Mouse (Mus musculus) c-Kit-positive CD71-positive TER-119-positive erythroid progenitor cells, embryonic 14.5 days (primary cell): ENCODE measurements at regions not wholly inside any gene's neighbourhood (a gene's known extent, or its start where the extent isn't known, plus 50 kb on each side); places are given as distances from the start of the nearest gene placed in this dataset.

Experiments used
- DNase-seq: peaks from one replicate; pipeline ENCODE4 v3.0.0-alpha.2; 2013; ENCODE audit warnings: low spot score

- DNase-seq, result no peak
Measured at GRCm38 (mm10) chr8:10825192-10825926, 182.9 kb downstream of the Irs2 start.

DNA sequence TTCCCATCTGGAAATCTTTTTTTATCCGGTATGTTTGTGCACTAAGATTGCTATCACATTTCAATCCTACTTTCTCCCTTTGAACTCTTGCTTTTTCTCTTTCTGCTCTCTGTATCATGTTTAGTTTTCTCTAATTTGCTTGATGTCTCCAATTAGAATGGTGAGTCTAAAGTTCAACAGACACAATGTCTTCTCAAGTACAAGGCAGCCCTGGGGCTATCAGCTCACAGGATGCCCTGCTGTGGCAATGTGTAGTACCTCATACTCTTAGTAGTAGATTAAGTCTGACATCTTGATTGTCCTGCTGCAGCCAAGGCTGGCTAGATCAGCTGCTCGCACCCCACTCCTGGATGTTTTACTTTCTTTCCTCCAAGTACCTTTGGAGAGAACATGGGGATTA is 186.4 kb downstream of the Irs2 start:
- no peak for DNase-seq

- no peak for DNase-seq
Measured at GRCm38 (mm10) chr8:10814499-10814898, 193.8 kb downstream of the Irs2 start.

DNA sequence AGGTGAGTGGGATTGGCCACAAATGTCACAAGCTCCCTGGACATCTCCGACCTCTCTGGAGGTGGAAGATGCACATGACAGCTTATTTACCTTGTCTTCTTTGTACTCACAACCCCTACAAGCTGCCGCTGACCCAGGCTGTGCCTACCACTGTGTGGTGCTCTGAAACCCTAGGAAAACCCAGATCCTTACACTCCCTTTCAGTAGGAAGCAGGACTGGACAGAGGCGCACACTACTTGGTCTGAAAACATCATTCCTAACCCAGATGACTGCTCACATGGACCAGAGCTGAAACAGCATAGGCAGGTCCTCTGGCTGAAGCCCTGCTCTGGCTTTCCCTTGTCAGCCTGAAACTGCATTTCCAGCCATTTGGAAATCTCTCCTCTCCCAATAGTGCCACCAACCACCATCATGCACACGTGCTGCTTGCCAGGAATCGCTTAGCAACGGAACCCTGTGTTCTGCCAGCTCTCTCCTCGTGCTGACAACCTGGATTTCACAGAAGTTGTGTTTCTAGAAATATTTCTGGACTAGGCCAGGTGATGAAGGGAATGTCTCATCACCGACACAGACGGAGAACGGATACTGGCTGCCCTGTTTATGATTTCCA is 196.1 kb downstream of the Irs2 start:
- DNase-seq, result no peak

DNA sequence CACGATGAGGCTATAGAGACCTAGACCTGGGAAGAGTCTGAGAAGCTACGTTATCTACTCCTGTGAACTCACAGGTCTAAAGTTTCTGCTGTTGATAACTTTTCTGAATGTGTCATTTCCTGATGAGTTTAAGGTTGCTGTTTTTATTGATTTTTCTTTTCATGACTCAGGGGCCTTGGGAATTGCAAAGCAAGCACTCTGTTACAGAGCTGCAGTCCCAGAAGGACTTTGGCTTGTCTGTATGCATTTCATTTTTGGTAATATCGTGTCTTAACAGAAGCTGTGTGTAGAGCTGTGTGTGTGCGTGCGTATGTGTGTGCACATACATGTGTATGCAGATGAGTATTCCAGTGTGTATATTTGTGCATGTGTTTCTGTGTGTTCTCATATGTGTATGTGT is 201.2 kb downstream of the Irs2 start:
- DNase-seq, result no peak

DNA sequence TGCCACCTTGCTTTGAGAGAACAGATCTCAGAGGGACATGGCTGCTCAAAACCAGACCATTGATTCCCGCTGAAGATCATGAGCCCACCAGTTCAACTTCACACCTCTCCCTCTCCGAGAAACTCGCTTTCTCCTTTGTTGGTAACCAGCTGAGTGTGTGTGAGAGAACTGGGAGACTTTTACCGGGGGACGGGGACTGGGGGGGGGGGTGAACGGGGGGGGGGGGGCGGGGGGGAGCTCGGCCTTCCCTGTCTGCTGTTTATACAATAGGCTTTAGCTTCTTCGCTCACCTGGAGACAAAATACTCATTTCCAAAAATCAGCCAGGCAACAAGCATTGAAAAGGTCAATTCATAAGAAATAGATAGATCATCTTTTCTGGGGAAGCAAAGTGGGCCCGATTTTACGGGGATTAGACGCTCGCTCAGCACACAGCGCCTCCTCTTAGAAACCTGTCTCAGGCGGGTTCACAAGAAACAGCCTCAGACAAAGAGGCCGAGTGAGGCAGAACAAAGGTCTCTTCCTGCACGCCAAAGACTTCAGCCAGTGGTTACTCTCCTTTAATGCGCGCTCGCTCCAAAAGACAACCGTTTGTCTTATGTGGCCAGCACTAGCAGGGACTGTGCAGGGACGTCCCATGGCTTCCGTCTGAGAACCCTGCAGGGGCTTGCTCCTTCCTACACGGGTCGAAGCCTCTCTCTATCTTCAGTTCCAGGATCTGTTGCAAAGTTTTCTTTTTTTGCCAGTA is 202.7 kb downstream of the Irs2 start:
- DNase-seq, result no peak

GRCm38 (mm10) chr8:10804974-10805373 is 203.3 kb downstream of the Irs2 start:
- no peak for DNase-seq

- no peak for DNase-seq
Measured at GRCm38 (mm10) chr8:10802003-10802402, 206.3 kb downstream of the Irs2 start.

DNA sequence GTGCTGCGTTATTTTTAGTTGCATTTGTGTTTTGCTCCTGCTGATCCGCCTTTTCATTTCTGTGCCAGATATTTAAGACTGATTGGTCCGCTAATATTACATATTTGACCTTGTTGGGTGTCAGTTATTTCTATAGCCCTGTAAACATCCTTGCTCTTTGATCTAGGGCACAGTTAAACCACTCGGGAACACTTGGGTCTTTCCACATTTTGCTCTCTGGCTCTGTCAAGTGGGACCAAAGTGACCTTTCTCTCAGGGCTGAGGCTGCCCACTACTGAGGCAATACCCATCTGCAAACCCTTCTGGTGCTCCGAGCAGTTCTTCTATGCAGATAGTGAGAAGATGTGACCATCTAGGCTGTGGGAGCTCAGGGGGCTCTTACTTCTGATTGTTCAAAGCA is 206.7 kb downstream of the Irs2 start:
- DNase-seq, result no peak

DNA sequence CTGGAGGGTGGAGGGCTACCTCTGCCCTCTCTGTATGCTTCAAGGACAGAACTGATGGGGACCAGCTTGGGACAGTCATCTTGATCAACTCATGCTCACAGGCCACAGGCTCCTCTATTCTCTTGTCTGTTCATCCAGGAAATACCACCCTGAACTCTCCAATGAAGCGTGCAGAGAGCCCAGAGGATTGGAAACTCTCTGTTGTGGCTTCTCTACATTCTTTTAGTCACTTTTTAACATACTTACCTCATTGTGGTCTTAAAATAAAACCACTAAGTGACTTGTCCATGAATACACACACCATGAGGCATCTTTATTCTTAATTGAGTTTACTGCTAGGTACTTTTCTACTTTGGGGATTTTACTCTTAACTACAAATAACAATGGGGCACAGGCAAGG is 209.8 kb downstream of the Irs2 start:
- DNase-seq, result no peak

GRCm38 (mm10) chr8:10794367-10795189 is 213.7 kb downstream of the Irs2 start:
- no peak for DNase-seq

DNA sequence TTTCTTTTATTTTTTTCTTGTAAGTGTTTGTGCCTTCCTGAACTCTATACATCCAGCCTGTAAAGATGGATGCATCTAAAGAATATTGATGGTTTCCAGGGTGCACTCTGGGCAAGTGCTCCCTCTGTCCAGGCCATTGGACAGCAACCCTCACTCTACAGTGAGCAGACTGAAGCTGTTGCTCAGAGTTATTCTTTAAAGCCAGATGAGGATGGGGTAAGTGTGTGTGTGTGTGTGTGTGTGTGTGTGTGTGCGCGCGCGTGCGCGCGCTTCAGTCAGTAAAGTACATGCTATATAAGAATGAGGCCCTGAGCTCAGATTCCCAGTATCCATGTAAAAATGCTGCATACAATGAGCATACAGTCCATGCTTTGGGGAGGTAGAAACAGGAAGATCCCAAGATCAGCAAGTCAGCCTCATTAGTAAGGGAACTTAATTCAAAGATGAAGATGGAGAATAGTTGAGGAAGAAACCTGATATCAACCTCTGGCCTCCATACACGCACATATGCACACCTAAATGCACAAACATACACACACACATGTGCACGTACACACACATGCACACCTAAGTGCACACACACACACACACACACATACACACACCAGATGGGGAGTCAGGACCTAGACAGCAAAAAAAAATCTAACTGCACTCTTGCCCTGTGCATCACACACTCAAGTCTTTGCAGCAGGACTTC is 214.4 kb downstream of the Irs2 start:
- no peak for DNase-seq

DNA sequence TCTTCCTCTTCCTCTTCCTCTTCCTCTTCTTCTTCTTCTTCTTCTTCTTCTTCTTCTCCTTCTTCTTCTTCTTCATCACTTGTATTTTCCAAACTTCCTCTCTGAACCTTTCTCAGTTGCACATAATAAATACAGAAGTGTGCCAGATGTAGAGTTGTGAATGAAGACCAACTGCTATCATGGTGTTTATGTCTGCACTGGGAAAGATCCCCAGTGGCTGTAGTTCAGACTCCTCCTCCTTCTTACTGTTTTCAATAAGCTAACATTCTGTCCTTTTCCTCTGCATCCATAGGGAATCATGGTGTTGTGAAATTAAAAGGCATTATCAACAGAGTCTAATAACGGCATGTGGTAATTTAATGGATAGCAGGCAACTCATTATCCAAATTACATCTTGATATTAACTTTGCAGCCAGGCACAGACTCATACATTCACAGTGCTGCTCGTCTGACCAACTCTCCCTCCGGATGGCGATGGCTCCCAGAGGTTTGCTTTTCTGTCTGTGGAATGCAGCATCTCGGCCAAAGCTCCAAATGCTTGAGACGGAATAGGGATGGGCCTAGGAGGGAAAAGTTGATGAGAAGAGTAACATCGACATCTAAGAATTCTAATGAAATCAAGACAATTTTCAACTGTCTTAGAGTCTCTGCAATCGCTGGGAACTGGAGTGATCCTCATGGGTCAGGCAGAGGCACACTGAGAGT is 219.6 kb downstream of the Irs2 start:
- no peak for DNase-seq

GRCm38 (mm10) chr8:10785801-10786200 is 222.5 kb downstream of the Irs2 start:
- no peak for DNase-seq

- no peak for DNase-seq
Measured at GRCm38 (mm10) chr8:10785311-10785710, 222.9 kb downstream of the Irs2 start.

GRCm38 (mm10) chr8:10784481-10784880 is 223.8 kb downstream of the Irs2 start:
- DNase-seq, result no peak

DNA sequence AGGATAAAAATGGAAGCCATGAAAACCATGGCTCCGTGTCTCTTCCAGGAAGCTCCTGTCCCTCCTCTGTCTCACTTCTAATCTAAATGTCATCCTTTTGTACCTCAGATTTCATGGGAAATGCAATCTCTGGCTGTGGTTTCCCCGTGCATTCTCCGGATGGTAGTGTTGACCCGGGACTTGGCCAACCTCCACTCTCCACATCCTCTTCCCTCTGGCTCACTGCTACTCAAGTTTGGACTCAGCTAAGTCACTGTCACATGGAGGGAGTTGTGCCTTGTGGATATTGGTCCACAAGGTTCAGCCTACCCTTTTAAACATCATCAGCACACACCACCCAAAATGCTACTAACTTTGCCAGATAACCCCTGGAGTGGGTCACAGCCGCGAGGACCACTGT is 226.4 kb downstream of the Irs2 start:
- DNase-seq, result no peak

GRCm38 (mm10) chr8:10779636-10780035 is 228.6 kb downstream of the Irs2 start:
- no peak for DNase-seq

DNA sequence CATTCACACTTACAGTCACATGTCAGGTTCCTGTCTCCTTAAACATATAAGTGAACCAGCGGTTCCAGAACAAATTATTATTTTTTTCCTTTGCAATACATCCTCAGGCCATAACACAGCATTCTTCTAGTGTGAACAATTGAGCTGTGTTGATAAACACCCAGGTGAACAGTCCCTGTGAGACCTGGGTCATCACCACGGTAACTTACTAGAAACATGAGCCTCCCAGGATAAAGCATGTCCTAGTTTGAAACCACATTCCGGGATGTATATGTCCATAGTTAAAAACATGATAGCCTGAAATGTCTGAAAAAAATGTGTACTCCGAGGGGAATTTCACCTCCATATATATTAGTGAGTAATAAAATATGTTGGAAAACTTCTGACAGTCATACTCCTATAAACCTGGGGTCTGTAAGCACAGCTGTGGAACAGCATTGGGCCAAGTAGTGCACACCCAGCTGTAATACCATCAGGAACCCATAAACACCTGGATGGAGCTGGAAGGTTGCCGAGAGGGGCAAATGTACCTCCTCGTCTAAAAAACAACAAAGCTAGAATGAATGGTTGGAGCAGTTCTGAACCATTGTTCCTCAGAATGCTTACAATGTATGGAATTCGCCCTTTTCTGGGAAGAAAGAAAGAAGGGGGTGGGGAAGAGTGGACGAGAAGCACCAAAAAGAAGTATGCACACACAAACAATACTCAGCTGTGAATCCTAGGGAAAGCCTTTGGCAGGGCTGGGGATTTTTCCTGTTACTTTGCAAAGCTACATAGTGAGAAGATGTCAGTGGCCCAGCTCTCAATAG is 232.9 kb downstream of the Irs2 start:
- DNase-seq, result no peak

DNA sequence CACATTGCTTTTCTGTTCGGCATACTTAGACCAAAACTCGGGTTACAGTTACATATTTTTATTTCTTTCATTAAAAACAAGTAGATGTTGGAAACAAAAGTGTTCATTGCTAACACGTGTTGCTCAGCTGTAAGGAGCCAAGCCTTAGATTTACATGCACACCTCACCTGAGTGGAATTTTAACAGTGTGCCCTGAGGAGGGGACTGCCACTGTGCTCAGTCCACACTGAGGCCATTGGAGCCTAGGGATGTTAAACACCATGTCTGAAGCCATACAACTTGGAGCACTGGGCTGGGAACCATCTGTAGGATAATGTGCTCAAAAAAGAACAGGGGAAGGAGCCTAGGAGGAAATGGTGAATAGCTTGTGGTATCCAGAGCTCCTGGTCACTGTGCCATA is 233.5 kb downstream of the Irs2 start:
- no peak for DNase-seq
